Mouse (Mus musculus): ENCODE results near the gene Kpna4. TPM values are rescaled to one million over a fixed set of nuclear protein-coding genes. Genes with fewer than 3 reads are reported as not detected.

Gene Kpna4
- total and polyA plus RNA-seq, 3 experiments, result 19.4 to 50.5 (median 38.5) TPM

GRCm38 (mm10) chr3:69045750-69046149 is 81.2 kb downstream of the Kpna4 start (continued):
- no peak for TF ChIP-seq USF1 (IDR thresholded peaks at IDR 0.05; ENCODE audit: low read depth, low read length)
- no peak for TF ChIP-seq MEF2A (IDR thresholded peaks at IDR 0.05; ENCODE audit: extremely low read depth, insufficient replicate concordance, low read depth, low read length, poor library complexity, severe bottlenecking)
- TF ChIP-seq MAZ (IDR thresholded peaks at IDR 0.05; ENCODE audit: low read depth, low read length), result no peak
- peak; percentile 33; the same call in 1 of the 2 replicates for TF ChIP-seq BHLHE40 (IDR thresholded peaks at IDR 0.05; ENCODE audit: borderline replicate concordance, low read depth, low read length)
- TF ChIP-seq TBP (IDR thresholded peaks at IDR 0.05; ENCODE audit: low read depth, low read length), result no peak
- no peak for TF ChIP-seq RAD21 (IDR thresholded peaks at IDR 0.05; ENCODE audit: low read depth, low read length)
- TF ChIP-seq E2F4 (IDR thresholded peaks at IDR 0.05; ENCODE audit: borderline replicate concordance, low read depth, low read length), result 0 out of 2 replicates have a peak, but pooled peaks have one; percentile 22
- TF ChIP-seq KAT2A (conservative IDR thresholded peaks at IDR 0.05; ENCODE audit: low read depth, low read length), result no peak
- TF ChIP-seq ZNF384 (IDR thresholded peaks at IDR 0.05; ENCODE audit: low read depth, low read length), result no peak
- no peak for TF ChIP-seq ZMIZ1 (IDR thresholded peaks at IDR 0.05; ENCODE audit: low read depth, low read length)
- TF ChIP-seq MAX (IDR thresholded peaks at IDR 0.05; ENCODE audit: low read length), result peak; percentile 66
- TF ChIP-seq RCOR1 (IDR thresholded peaks at IDR 0.05; ENCODE audit: low read depth, low read length), result 0 out of 2 replicates have a peak, but pooled peaks have one; percentile 15
- no peak for TF ChIP-seq UBTF (IDR thresholded peaks at IDR 0.05; ENCODE audit: borderline replicate concordance, insufficient read depth, low read depth, low read length)
- TF ChIP-seq CHD2 (IDR thresholded peaks at IDR 0.05; ENCODE audit: low read length), result no peak
- TF ChIP-seq MYB (IDR thresholded peaks at IDR 0.05; ENCODE audit: low read depth, low read length), result no peak
- peak; percentile 35; the same call in 1 of the 2 replicates for TF ChIP-seq NELFE (IDR thresholded peaks at IDR 0.05; ENCODE audit: low read depth, low read length)
- no peak for TF ChIP-seq NRF1 (IDR thresholded peaks at IDR 0.05; ENCODE audit: insufficient read depth, low read depth, low read length, poor library complexity, severe bottlenecking)
- TF ChIP-seq GABPA (IDR thresholded peaks at IDR 0.05; ENCODE audit: low read depth, low read length), result no peak
- TF ChIP-seq CHD1 (IDR thresholded peaks at IDR 0.05; ENCODE audit: low read depth, low read length), result peak; percentile 15; the same call in 1 of the 2 replicates

- Histone ChIP-seq H3K27ac (ENCODE audit: control insufficient read depth, low read depth, low read length) (peak overlapping the region; percentile 82), H3K27me3 (ENCODE audit: control insufficient read depth in 1 of 2, insufficient read depth in 2 of 2, low read length in 2 of 2) (no peaks in the 10 kb centered on the region), H3K4me1 (ENCODE audit: control insufficient read depth in 1 of 2, insufficient read depth in 2 of 2, low read length in 2 of 2) (peaks cover 9 to 18% of the 10 kb centered on the region in 2 experiments), H3K9me3 (replicated peaks; ENCODE audit: insufficient read depth, low read length) (no peaks in the 10 kb centered on the region), H3K4me3 (ENCODE audit: control insufficient read depth in 1 of 2, insufficient read depth in 1 of 2, low read depth in 2 of 2, low read length in 2 of 2) (peak overlapping the region; percentile 88 to 97), H3K79me2 (ENCODE audit: control insufficient read depth, insufficient read depth, low read length, poor library complexity) (peaks cover 31% of the 10 kb centered on the region), H3K9ac (ENCODE audit: control insufficient read depth, low read depth, low read length, poor library complexity, severe bottlenecking) (peak overlapping the region; percentile 97), H3K36me3 (ENCODE audit: control insufficient read depth in 1 of 2, insufficient read depth in 2 of 2, low read length in 2 of 2) (peaks cover 20 to 32% of the 10 kb centered on the region in 2 experiments)
- DNase-seq (ENCODE audit: low read depth, low spot score), result no peak
- TF ChIP-seq ZKSCAN1 (IDR thresholded peaks at IDR 0.05; ENCODE audit: low read depth, low read length), result no peak
- no peak for TF ChIP-seq GABPA (IDR thresholded peaks at IDR 0.05; ENCODE audit: low read depth, low read length)
- peak; percentile 25; the same call in 1 of the 2 replicates for TF ChIP-seq TBP (IDR thresholded peaks at IDR 0.05; ENCODE audit: low read depth, low read length)
- TF ChIP-seq SIN3A (IDR thresholded peaks at IDR 0.05; ENCODE audit: low read length), result no peak
- TF ChIP-seq USF1 (IDR thresholded peaks at IDR 0.05; ENCODE audit: low read depth, low read length), result no peak
- TF ChIP-seq ZNF384 (IDR thresholded peaks at IDR 0.05; ENCODE audit: low read depth, low read length), result peak; percentile 89
Measured at GRCm38 (mm10) chr3:69045400-69045703, 81.6 kb downstream of the Kpna4 start.

Measured in MEL (cell line).